Mouse (Mus musculus) brain, embryonic 14.5 days (tissue): ENCODE data around the gene Nos1.

ENCODE experiments used
- CTCF ChIP-seq: fragments of 200-500 bp; IDR thresholded peaks from 2 replicates; pipeline ENCODE4 v1.5.1; 2012; ENCODE audit warnings: inconsistent platforms, mild to moderate bottlenecking, moderate library complexity, borderline replicate concordance; ENCODE audit not compliant: insufficient read depth, insufficient read length; ENCODE audit errors: extremely low read depth
- POLR2A ChIP-seq: fragments of 200-500 bp; IDR thresholded peaks from 2 replicates; pipeline ENCODE4 v1.6.1; 2012; ENCODE audit warnings: mild to moderate bottlenecking, inconsistent platforms, borderline replicate concordance; ENCODE audit not compliant: poor library complexity, insufficient read depth, insufficient read length, severe bottlenecking; ENCODE audit errors: extremely low read depth

- peak; percentile 30; the same call in 1 of the 2 replicates for TF ChIP-seq CTCF
- TF ChIP-seq POLR2A, result no peak
These were observed 160.7 kb downstream of the Nos1 start for GRCm38 (mm10) chr5:117941552-117941951.
